In genomic region chr17:48411241-48411640, GRCm38 (mm10) we compare ENCODE assay signal across 9 mouse cellular contexts. TPM values are rescaled to one million over a fixed set of nuclear protein-coding genes. Genes with fewer than 3 reads are reported as not detected.
A peak's percentile ranks its signal among the peaks of the same experiment; 100 is the strongest.
DNase-seq lines count a peak whose midpoint lies in the region; ATAC-seq and TF ChIP-seq lines count a peak whose summit lies in the region.
"Had no signal": no experiment of that assay in that cellular context is flagged by ENCODE, and none has a peak within 500 bp of the region (broad histone marks: within the 10 kb centered on the region; RNA-seq: fewer than 3 reads in every experiment).

No protein-coding gene starts in this region.

- peaks cover 21% of the 10 kb centered on the region for H3K36me3 ChIP-seq in heart, embryonic 15.5 days
- H3K36me3 ChIP-seq in MEL (ENCODE audit: control insufficient read depth in 1 of 2, insufficient read depth in 2 of 2, low read length in 2 of 2), result peaks cover 0 to 29% of the 10 kb centered on the region in 2 experiments; a peak in 3 of 4 replicates
- H3K36me3 ChIP-seq in forebrain, postnatal 0 days (ENCODE audit: insufficient read depth), result peaks cover 9% of the 10 kb centered on the region
- H3K36me3 ChIP-seq in midbrain, embryonic 10.5 days, result peaks cover 43% of the 10 kb centered on the region

- peak overlapping the region; percentile 75; the same call in 1 of the 2 replicates for H3K9ac ChIP-seq in heart, embryonic 15.5 days
- H3K9ac ChIP-seq in MEL (ENCODE audit: control insufficient read depth, low read depth, low read length, poor library complexity, severe bottlenecking), result peak overlapping the region; percentile 96
- 0 out of 2 replicates have a peak overlapping the region, but pooled peaks have one; percentile 67 for H3K9ac ChIP-seq in forebrain, postnatal 0 days

- H3K4me1 ChIP-seq in heart, embryonic 15.5 days (replicated peaks), result peaks cover 30% of the 10 kb centered on the region
- peaks cover 2 to 16% of the 10 kb centered on the region in 2 experiments for H3K4me1 ChIP-seq in MEL (ENCODE audit: control insufficient read depth in 1 of 2, insufficient read depth in 2 of 2, low read length in 2 of 2)
- H3K4me1 ChIP-seq in forebrain, postnatal 0 days (ENCODE audit: insufficient read depth), result 0 out of 2 replicates have a peak, but pooled peaks cover 16% of the 10 kb centered on the region
- H3K4me1 ChIP-seq in midbrain, embryonic 10.5 days, result peaks cover 28% of the 10 kb centered on the region
- H3K4me1 ChIP-seq in lung, adult 2 months (ENCODE audit: control insufficient read depth, insufficient read depth, low read length), result peaks cover 3% of the 10 kb centered on the region

- no peaks in the 10 kb centered on the region for H3K9me3 ChIP-seq in heart, embryonic 15.5 days (replicated peaks)
- H3K9me3 ChIP-seq in MEL (replicated peaks; ENCODE audit: insufficient read depth, low read length), result no peaks in the 10 kb centered on the region
- H3K9me3 ChIP-seq in forebrain, postnatal 0 days (ENCODE audit: low read length), result no peaks in the 10 kb centered on the region
- no peaks in the 10 kb centered on the region for H3K9me3 ChIP-seq in midbrain, embryonic 10.5 days (replicated peaks)

- H3K4me2 ChIP-seq in heart, embryonic 15.5 days, result peak overlapping the region; percentile 84
- peak overlapping the region; percentile 72 for H3K4me2 ChIP-seq in forebrain, postnatal 0 days (ENCODE audit: low read depth)

- H3K4me3 ChIP-seq in heart, embryonic 15.5 days, result peak overlapping the region; percentile 66
- peak overlapping the region; percentile 65 to 74 for H3K4me3 ChIP-seq in MEL (ENCODE audit: control insufficient read depth in 1 of 2, insufficient read depth in 1 of 2, low read depth in 2 of 2, low read length in 2 of 2)
- peak overlapping the region; percentile 58 for H3K4me3 ChIP-seq in forebrain, postnatal 0 days (ENCODE audit: low read depth, low read length)
- peak overlapping the region; percentile 74 for H3K4me3 ChIP-seq in midbrain, embryonic 10.5 days
- no peak overlapping the region for H3K4me3 ChIP-seq in lung, adult 2 months (replicated peaks; ENCODE audit: extremely low read depth, low read depth, low read length)

- TF ChIP-seq CTCF in MEL (IDR thresholded peaks at IDR 0.05 in 2 of 3, conservative IDR thresholded peaks at IDR 0.05 in 1 of 3; ENCODE audit: control insufficient read depth in 1 of 3, insufficient read depth in 1 of 3, low read depth in 2 of 3, low read length in 3 of 3, poor library complexity in 1 of 3, severe bottlenecking in 1 of 3), result no peak
- no peak for TF ChIP-seq CTCF in forebrain, postnatal 0 days (IDR thresholded peaks at IDR 0.05; ENCODE audit: low read depth)
- no peak for TF ChIP-seq CTCF in lung, adult 2 months (IDR thresholded peaks at IDR 0.05; ENCODE audit: insufficient read depth, low read length)

- no peaks in the 10 kb centered on the region for H3K27me3 ChIP-seq in heart, embryonic 15.5 days
- H3K27me3 ChIP-seq in MEL (ENCODE audit: control insufficient read depth in 1 of 2, insufficient read depth in 2 of 2, low read length in 2 of 2), result no peaks in the 10 kb centered on the region
- no peaks in the 10 kb centered on the region for H3K27me3 ChIP-seq in forebrain, postnatal 0 days (ENCODE audit: insufficient read depth, low read length)
- no peaks in the 10 kb centered on the region for H3K27me3 ChIP-seq in midbrain, embryonic 10.5 days (ENCODE audit: low read depth, poor library complexity, severe bottlenecking)

- no peak for DNase-seq in heart, adult 18-20 months
- DNase-seq in MEL (ENCODE audit: low read depth, low spot score), result peak; percentile 44
- DNase-seq in forebrain, postnatal 0 days, result no peak
- no peak for DNase-seq in midbrain, embryonic 10.5 days (ENCODE audit: low spot score)
- DNase-seq in ovary, postnatal 10 days (ENCODE audit: low spot score), result no peak
- DNase-seq in left cerebral cortex, postnatal 14 days (ENCODE audit: low spot score in 2 of 2), result no peak
- no peak for DNase-seq in lung, adult 2 months
- DNase-seq: kidney, adult 11 months had no signal

- TF ChIP-seq EP300 in MEL (IDR thresholded peaks at IDR 0.05; ENCODE audit: low read depth in 1 of 2, low read length in 2 of 2), result no peak

- no peak for ATAC-seq in heart, embryonic 15.5 days (replicated peaks; ENCODE audit: insufficient number of reproducible peaks, insufficient read depth, low FRiP score, low read depth)
- ATAC-seq in forebrain, postnatal 0 days, result no peak

- TF ChIP-seq RAD21 in MEL (IDR thresholded peaks at IDR 0.05; ENCODE audit: low read depth, low read length), result no peak

- intact Hi-C loops in left cerebral cortex, postnatal 14 days (cut with DNase I), result loop anchor here (10.0 kb wide), 1 partner anchor 994 kb away; no protein-coding TSS in a partner anchor

- H3K79me2 ChIP-seq in MEL (ENCODE audit: control insufficient read depth, insufficient read depth, low read length, poor library complexity), result peaks cover 43% of the 10 kb centered on the region

- no peak for TF ChIP-seq POLR2A in MEL (IDR thresholded peaks at IDR 0.05; ENCODE audit: control insufficient read depth in 1 of 2, insufficient read depth in 1 of 2, low read depth in 1 of 2, low read length in 2 of 2, poor library complexity in 1 of 2)
- no peak for TF ChIP-seq POLR2A in lung, adult 2 months (IDR thresholded peaks at IDR 0.05; ENCODE audit: borderline replicate concordance, extremely low read depth, low read depth, low read length)

- 44% methylated on average over 8 of the region's 8 CpGs for WGBS in heart, embryonic 15.5 days
- 36% methylated on average over 8 of the region's 8 CpGs for WGBS in forebrain, postnatal 0 days
- WGBS in midbrain, embryonic 10.5 days, result 76% methylated on average over 8 of the region's 8 CpGs
- WGBS in lung, adult 2 months, result 29% methylated on average over 8 of the region's 8 CpGs

- peak overlapping the region; percentile 98 for H3K27ac ChIP-seq in heart, embryonic 15.5 days
- H3K27ac ChIP-seq in MEL (ENCODE audit: control insufficient read depth, low read depth, low read length), result peak overlapping the region; percentile 100
- H3K27ac ChIP-seq in forebrain, postnatal 0 days (ENCODE audit: low read depth, low read length), result peak overlapping the region; percentile 94; the same call in 1 of the 2 replicates
- H3K27ac ChIP-seq in midbrain, embryonic 10.5 days (replicated peaks), result peak overlapping the region; percentile 99

RNA-seq across cellular contexts. Expression of gene Oard1, which starts 1.4 kb away (rescaled TPM):
- polyA plus RNA-seq in heart, embryonic 15.5 days (2015; fragmentation: Nextera tagmentation; extraction: Ambion mirVana), result 33.5 and 40.2 TPM in 2 replicates
- 10 to 100 TPM; 17.3 to 21.3 TPM for total RNA-seq in heart, adult 18-20 months (2021)
- 21.2 and 21.5 TPM in 2 replicates for total RNA-seq in MEL (2012; rRNA removed)
- 10 to 100 TPM in 1 of 2 experiments, not detected in 1; 24.4 TPM for polyA plus RNA-seq in MEL (2012; ENCODE audit: insufficient read depth in 1 of 2, insufficient read length in 2 of 2, low read depth in 1 of 2, low replicate concordance in 2 of 2, missing spikeins in 1 of 2)
- total RNA-seq in forebrain, postnatal 0 days (2014; rRNA removed), result 18.7 and 21.0 TPM in 2 replicates
- 36.0 and 40.0 TPM in 2 replicates for polyA plus RNA-seq in forebrain, postnatal 0 days (2015; fragmentation: Nextera tagmentation; extraction: Ambion mirVana)
- polyA plus RNA-seq in midbrain, embryonic 10.5 days (2016; fragmentation: Nextera tagmentation; extraction: Ambion mirVana), result 102 and 113 TPM in 2 replicates
- 1 to 10 TPM; 9.4 to 9.7 TPM for total RNA-seq in left cerebral cortex, postnatal 14 days (2021)
- 6.7 and 11.9 TPM in 2 replicates for polyA plus RNA-seq in lung, adult 2 months (2012; rRNA removed)

RNA-seq across cellular contexts. Expression of gene Nfya, which starts 1.5 kb away (rescaled TPM):
- polyA plus RNA-seq in heart, embryonic 15.5 days (2015; fragmentation: Nextera tagmentation; extraction: Ambion mirVana), result 8.9 and 10.5 TPM in 2 replicates
- 10 to 100 TPM; 18.8 to 21.7 TPM for total RNA-seq in heart, adult 18-20 months (2021)
- total RNA-seq in MEL (2012; rRNA removed), result 48.1 and 56.9 TPM in 2 replicates
- 10 to 100 TPM in 1 of 2 experiments, not detected in 1; 97.8 TPM for polyA plus RNA-seq in MEL (2012; ENCODE audit: insufficient read depth in 1 of 2, insufficient read length in 2 of 2, low read depth in 1 of 2, low replicate concordance in 2 of 2, missing spikeins in 1 of 2)
- total RNA-seq in forebrain, postnatal 0 days (2014; rRNA removed), result 25.2 and 35.0 TPM in 2 replicates
- 6.3 and 6.6 TPM in 2 replicates for polyA plus RNA-seq in forebrain, postnatal 0 days (2015; fragmentation: Nextera tagmentation; extraction: Ambion mirVana)
- 15.8 and 16.3 TPM in 2 replicates for polyA plus RNA-seq in midbrain, embryonic 10.5 days (2016; fragmentation: Nextera tagmentation; extraction: Ambion mirVana)
- 10 to 100 TPM; 31.5 to 33.3 TPM for total RNA-seq in left cerebral cortex, postnatal 14 days (2021)
- 64.4 and 82.6 TPM in 2 replicates for polyA plus RNA-seq in lung, adult 2 months (2012; rRNA removed)

RNA-seq across cellular contexts. Expression of gene Apobec2, which starts 21.5 kb away (rescaled TPM):
- 177 and 212 TPM in 2 replicates for polyA plus RNA-seq in heart, embryonic 15.5 days (2015; fragmentation: Nextera tagmentation; extraction: Ambion mirVana)
- 100 to 1,000 TPM; 211 to 226 TPM for total RNA-seq in heart, adult 18-20 months (2021)
- total RNA-seq in MEL (2012; rRNA removed), result 0.19 and 0.23 TPM in 2 replicates
- polyA plus RNA-seq in MEL (2012; ENCODE audit: insufficient read depth in 1 of 2, insufficient read length in 2 of 2, low read depth in 1 of 2, low replicate concordance in 2 of 2, missing spikeins in 1 of 2), result under 1 TPM in 1 of 2 experiments, not detected in 1; 0.42 TPM
- 0.43 and 1.1 TPM in 2 replicates for total RNA-seq in forebrain, postnatal 0 days (2014; rRNA removed)
- polyA plus RNA-seq in forebrain, postnatal 0 days (2015; fragmentation: Nextera tagmentation; extraction: Ambion mirVana), result 0.23 and 0.50 TPM in 2 replicates
- 1.1 and 1.3 TPM in 2 replicates for polyA plus RNA-seq in midbrain, embryonic 10.5 days (2016; fragmentation: Nextera tagmentation; extraction: Ambion mirVana)
- under 1 TPM in 1 of 2 experiments, not detected in 1; 0.32 TPM for total RNA-seq in left cerebral cortex, postnatal 14 days (2021)
- polyA plus RNA-seq in lung, adult 2 months (2012; rRNA removed), result 1.7 and 39.9 TPM in 2 replicates

RNA-seq across cellular contexts. Expression of gene Tspo2, which starts 40.1 kb away (rescaled TPM):
- polyA plus RNA-seq in heart, embryonic 15.5 days (2015; fragmentation: Nextera tagmentation; extraction: Ambion mirVana), result 7.7 and 8.3 TPM in 2 replicates
- under 1 TPM; 0.55 to 0.62 TPM for total RNA-seq in heart, adult 18-20 months (2021)
- total RNA-seq in MEL (2012; rRNA removed), result 3.7 and 4.9 TPM in 2 replicates
- 10 to 100 TPM in 1 of 2 experiments, not detected in 1; 14.6 TPM for polyA plus RNA-seq in MEL (2012; ENCODE audit: insufficient read depth in 1 of 2, insufficient read length in 2 of 2, low read depth in 1 of 2, low replicate concordance in 2 of 2, missing spikeins in 1 of 2)
- total RNA-seq in forebrain, postnatal 0 days (2014; rRNA removed), result 0.31 TPM in 1 of 2 replicates, not detected in the other
- polyA plus RNA-seq in forebrain, postnatal 0 days (2015; fragmentation: Nextera tagmentation; extraction: Ambion mirVana), result 0.47 and 0.82 TPM in 2 replicates
- 0.43 TPM in 1 of 2 replicates, not detected in the other for polyA plus RNA-seq in midbrain, embryonic 10.5 days (2016; fragmentation: Nextera tagmentation; extraction: Ambion mirVana)
- under 1 TPM; 0.36 to 0.46 TPM for total RNA-seq in left cerebral cortex, postnatal 14 days (2021)
- 0.24 and 1.3 TPM in 2 replicates for polyA plus RNA-seq in lung, adult 2 months (2012; rRNA removed)

RNA-seq across cellular contexts. Expression of gene Unc5cl, which starts 43.5 kb away (rescaled TPM):
- polyA plus RNA-seq in heart, embryonic 15.5 days (2015; fragmentation: Nextera tagmentation; extraction: Ambion mirVana), result 0.33 and 0.84 TPM in 2 replicates
- total RNA-seq in heart, adult 18-20 months (2021), result under 1 TPM in 1 of 2 experiments, not detected in 1; 0.36 TPM
- total RNA-seq in MEL (2012; rRNA removed), result 3.8 and 4.7 TPM in 2 replicates
- 1 to 10 TPM in 1 of 2 experiments, not detected in 1; 7.7 TPM for polyA plus RNA-seq in MEL (2012; ENCODE audit: insufficient read depth in 1 of 2, insufficient read length in 2 of 2, low read depth in 1 of 2, low replicate concordance in 2 of 2, missing spikeins in 1 of 2)
- not detected in 2 replicates for total RNA-seq in forebrain, postnatal 0 days (2014; rRNA removed)
- 0.14 and 0.56 TPM in 2 replicates for polyA plus RNA-seq in forebrain, postnatal 0 days (2015; fragmentation: Nextera tagmentation; extraction: Ambion mirVana)
- polyA plus RNA-seq in midbrain, embryonic 10.5 days (2016; fragmentation: Nextera tagmentation; extraction: Ambion mirVana), result 0.21 TPM in 1 of 2 replicates, not detected in the other
- total RNA-seq in left cerebral cortex, postnatal 14 days (2021), result under 1 TPM in 1 of 2 experiments, not detected in 1; 0.34 TPM
- 0.85 and 1.1 TPM in 2 replicates for polyA plus RNA-seq in lung, adult 2 months (2012; rRNA removed)
